Mouse (Mus musculus) bone marrow macrophage, adult 2 months (primary cell): ENCODE measurements at regions not wholly inside any gene's neighbourhood (a gene's known extent, or its start where the extent isn't known, plus 50 kb on each side); places are given as distances from the start of the nearest gene placed in this dataset.
A peak's percentile ranks its signal among the peaks of the same experiment; 100 is the strongest.

Source experiments
- CTCF ChIP-seq: IDR thresholded peaks from 2 replicates; pipeline ENCODE4 v1.5.1; 2012; ENCODE audit warnings: low read depth, mild to moderate bottlenecking, low read length, moderate library complexity
- POLR2A ChIP-seq: IDR thresholded peaks from 2 replicates; pipeline ENCODE4 v1.6.1; 2012; ENCODE audit warnings: mild to moderate bottlenecking, low read depth, low read length, borderline replicate concordance

- TF ChIP-seq POLR2A = no peak
- TF ChIP-seq CTCF = 0 out of 2 replicates have a peak, but pooled peaks have one; percentile 18
These were observed 157.0 kb downstream of the Pfkfb3 start for GRCm38 (mm10) chr2:11396835-11397234.
